Mouse (Mus musculus) G1E (cell line): ENCODE results near the gene Panx3. TPM values are rescaled to one million over a fixed set of nuclear protein-coding genes. Genes with fewer than 3 reads are reported as not detected.

Experiments
- ATAC-seq: 2 replicates; pipeline ENCODE4 v1.8.0; 2016; ENCODE audit warnings: mild to moderate bottlenecking; ENCODE audit not compliant: insufficient number of reproducible peaks, poor library complexity, low FRiP score, severe bottlenecking; ENCODE audit errors: extremely low read depth
- DNase-seq: peaks from one replicate; pipeline ENCODE4 v3.0.0; 2012; ENCODE audit warnings: low spot score
- H3K27me3 ChIP-seq: 2 replicates; pipeline ENCODE4 v1.6.1; 2012; ENCODE audit warnings: mild to moderate bottlenecking, low read length, inconsistent platforms; ENCODE audit not compliant: insufficient read depth
- H3K36me3 ChIP-seq: replicated peaks from 2 replicates; pipeline ENCODE3; 2012; ENCODE audit warnings: mild to moderate bottlenecking, inconsistent platforms
- H3K4me1 ChIP-seq: 2 replicates; pipeline ENCODE4 v1.6.1; 2012; ENCODE audit warnings: low read depth, low read length, inconsistent platforms, mixed read lengths; ENCODE audit not compliant: insufficient read depth
- H3K4me3 ChIP-seq: 2 replicates; pipeline ENCODE4 v1.5.1; 2012; ENCODE audit warnings: low read depth, mild to moderate bottlenecking, inconsistent platforms, low read length, moderate library complexity, mixed read lengths
- H3K9me3 ChIP-seq: replicated peaks from 2 replicates; pipeline ENCODE4 v1.6.1; 2012; ENCODE audit warnings: inconsistent platforms
- CTCF ChIP-seq: IDR thresholded peaks from 2 replicates; pipeline ENCODE4 v1.5.1; 2012; ENCODE audit warnings: low read depth, low read length, inconsistent platforms, mixed read lengths
- GATA1 ChIP-seq: IDR thresholded peaks from 2 replicates; pipeline ENCODE4 v1.6.1; 2012; ENCODE audit warnings: borderline replicate concordance, low read length, inconsistent platforms, mixed read lengths
- GATA2 ChIP-seq: IDR thresholded peaks from 2 replicates; pipeline ENCODE4 v1.6.1; 2012; ENCODE audit warnings: low read depth, low read length, inconsistent platforms, borderline replicate concordance
- POLR2AphosphoS5 ChIP-seq: IDR thresholded peaks from 2 replicates; pipeline ENCODE4 v1.6.1; 2012; ENCODE audit warnings: low read depth, low read length, inconsistent platforms; ENCODE audit not compliant: insufficient replicate concordance
- TAL1 ChIP-seq: conservative IDR thresholded peaks from 2 replicates; pipeline ENCODE4 v1.6.1; 2012; ENCODE audit warnings: low read depth, low read length, inconsistent platforms, mixed read lengths
- polyA plus RNA-seq: library from polyadenylated mRNA; stranded (reverse); fragments of >175 nt; gene quantifications from 2 replicates; pipeline ENCODE4 v1.2.3, GENCODE M21; 2012
- total RNA-seq, 2 experiments: library from RNA; stranded (forward) in 1 of 2; stranded (reverse) in 1 of 2; fragments of 200-1000 nt in 1 of 2; fragments of >200 nt in 1 of 2; fragmentation: Nextera tagmentation in 1 of 2; gene quantifications; 2 replicates each; pipeline ENCODE4 v1.2.3; 2014 to 2017

Gene Panx3
- total and polyA plus RNA-seq, 3 experiments, result 0.16 TPM; not detected in 2

GRCm38 (mm10) chr9:37621290-37621689, 47.7 kb downstream of the Panx3 start:
- no peaks in the 10 kb centered on the region for H3K9me3 ChIP-seq
- peaks cover 12% of the 10 kb centered on the region for H3K4me1 ChIP-seq
- no peaks in the 10 kb centered on the region for H3K27me3 ChIP-seq
- ATAC-seq (no peak), DNase-seq (no peak)
- TF ChIP-seq TAL1, result no peak
- no peak for TF ChIP-seq GATA2
- no peak for TF ChIP-seq CTCF
- no peak for TF ChIP-seq GATA1
- H3K4me3 ChIP-seq, result no peak overlapping the region
- peaks cover 76% of the 10 kb centered on the region for H3K36me3 ChIP-seq

- H3K4me1 ChIP-seq, result peaks cover 44% of the 10 kb centered on the region
- H3K4me3 ChIP-seq, result no peak overlapping the region
- ATAC-seq, result 0 out of 2 replicates have a peak, but pooled peaks have one; percentile 24
- H3K27me3 ChIP-seq, result no peaks in the 10 kb centered on the region
- peaks cover 37% of the 10 kb centered on the region for H3K36me3 ChIP-seq
- H3K9me3 ChIP-seq, result no peaks in the 10 kb centered on the region
- no peak for DNase-seq
- TF ChIP-seq GATA2, result no peak
- peak; percentile 50 for TF ChIP-seq CTCF
- no peak for TF ChIP-seq GATA1
- TF ChIP-seq POLR2AphosphoS5, result no peak
- TF ChIP-seq TAL1, result no peak
Measured at GRCm38 (mm10) chr9:37616770-37617169, 52.3 kb downstream of the Panx3 start.

DNA sequence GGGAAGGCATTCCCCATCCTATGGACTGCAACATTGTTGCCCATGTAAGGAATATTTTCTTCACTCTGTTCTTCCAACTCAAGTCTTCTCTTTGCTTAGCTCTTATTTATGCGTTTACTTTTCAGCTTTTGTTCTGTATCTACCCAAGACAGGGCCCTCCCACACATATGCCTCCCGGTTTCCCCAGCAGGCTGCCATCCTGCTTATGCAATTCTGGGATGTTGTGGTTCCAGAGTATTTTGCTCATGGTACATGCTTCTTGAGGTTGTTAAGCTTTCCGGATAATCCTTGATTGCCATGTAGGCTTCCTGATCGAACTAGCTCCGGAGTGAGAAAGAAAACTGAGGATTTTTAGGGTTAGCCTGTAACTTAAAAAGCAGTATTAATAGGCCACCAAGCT, 53.8 kb downstream of the Panx3 start:
- no peaks in the 10 kb centered on the region for H3K27me3 ChIP-seq

DNA sequence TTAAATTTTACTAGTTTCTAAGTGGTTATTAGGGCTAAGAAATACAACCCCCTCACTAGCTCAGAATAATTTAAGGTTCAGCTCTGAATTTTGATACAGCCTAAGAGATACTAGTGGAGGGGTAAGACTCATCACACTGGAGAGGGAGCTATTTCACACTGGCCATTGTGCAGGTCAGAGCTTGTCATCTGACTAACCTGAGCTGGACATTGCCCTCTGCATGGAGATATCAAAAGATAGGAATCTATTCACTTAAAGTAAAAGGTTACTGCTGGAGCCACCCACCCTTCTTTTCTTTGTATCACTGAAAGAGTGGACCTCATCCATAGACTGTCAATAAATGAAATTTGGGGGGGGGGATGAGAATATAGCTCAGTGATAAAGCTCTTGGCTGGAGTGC, 54.7 kb downstream of the Panx3 start:
- peaks cover 65% of the 10 kb centered on the region for H3K4me1 ChIP-seq
- no peak for TF ChIP-seq TAL1
- no peak for TF ChIP-seq POLR2AphosphoS5
- TF ChIP-seq GATA1, result no peak
- TF ChIP-seq CTCF, result no peak
- no peak for TF ChIP-seq GATA2
- ATAC-seq, result no peak

More for the DNA sequence above, 53.8 kb downstream of the Panx3 start:
- no peak for ATAC-seq
- no peak for DNase-seq
- Histone ChIP-seq H3K4me1 (peaks cover 56% of the 10 kb centered on the region), H3K9me3 (no peaks in the 10 kb centered on the region), H3K4me3 (peak overlapping the region; percentile 38; the same call in 1 of the 2 replicates), H3K36me3 (peaks cover 23% of the 10 kb centered on the region)
- TF ChIP-seq GATA1 (no peak), CTCF (no peak), POLR2AphosphoS5 (no peak), GATA2 (no peak), TAL1 (no peak)

DNA sequence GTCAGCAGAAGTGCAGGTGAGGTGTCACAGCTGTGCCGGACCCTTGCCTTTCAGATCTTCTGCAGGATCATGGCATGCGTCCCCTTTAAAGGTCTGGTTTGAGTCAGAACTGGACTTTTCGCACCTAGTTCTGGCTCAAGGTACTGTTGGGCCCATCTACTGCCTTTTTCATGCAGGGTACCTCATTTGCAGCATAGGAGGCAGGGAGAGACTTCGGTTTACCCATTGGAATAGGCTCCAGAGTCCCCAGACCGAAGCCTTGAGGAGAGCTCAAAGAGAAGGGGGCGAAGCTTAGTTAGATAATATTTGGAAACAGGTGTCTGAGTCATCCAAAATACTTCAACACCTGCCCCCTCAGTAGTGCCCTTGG, 55.1 kb downstream of the Panx3 start:
- Histone ChIP-seq H3K4me3 (peak overlapping the region; percentile 72), H3K27me3 (no peaks in the 10 kb centered on the region), H3K36me3 (peaks cover 18% of the 10 kb centered on the region), H3K9me3 (no peaks in the 10 kb centered on the region), H3K4me1 (peaks cover 68% of the 10 kb centered on the region)
- ATAC-seq (no peak), DNase-seq (no peak)
- no peak for TF ChIP-seq GATA2
- no peak for TF ChIP-seq POLR2AphosphoS5
- TF ChIP-seq GATA1, result no peak
- no peak for TF ChIP-seq TAL1
- TF ChIP-seq CTCF, result no peak

More for the DNA sequence above, 54.7 kb downstream of the Panx3 start:
- no peaks in the 10 kb centered on the region for H3K9me3 ChIP-seq
- H3K36me3 ChIP-seq, result peaks cover 19% of the 10 kb centered on the region
- DNase-seq, result no peak
- no peaks in the 10 kb centered on the region for H3K27me3 ChIP-seq
- H3K4me3 ChIP-seq, result peak overlapping the region; percentile 72

DNA sequence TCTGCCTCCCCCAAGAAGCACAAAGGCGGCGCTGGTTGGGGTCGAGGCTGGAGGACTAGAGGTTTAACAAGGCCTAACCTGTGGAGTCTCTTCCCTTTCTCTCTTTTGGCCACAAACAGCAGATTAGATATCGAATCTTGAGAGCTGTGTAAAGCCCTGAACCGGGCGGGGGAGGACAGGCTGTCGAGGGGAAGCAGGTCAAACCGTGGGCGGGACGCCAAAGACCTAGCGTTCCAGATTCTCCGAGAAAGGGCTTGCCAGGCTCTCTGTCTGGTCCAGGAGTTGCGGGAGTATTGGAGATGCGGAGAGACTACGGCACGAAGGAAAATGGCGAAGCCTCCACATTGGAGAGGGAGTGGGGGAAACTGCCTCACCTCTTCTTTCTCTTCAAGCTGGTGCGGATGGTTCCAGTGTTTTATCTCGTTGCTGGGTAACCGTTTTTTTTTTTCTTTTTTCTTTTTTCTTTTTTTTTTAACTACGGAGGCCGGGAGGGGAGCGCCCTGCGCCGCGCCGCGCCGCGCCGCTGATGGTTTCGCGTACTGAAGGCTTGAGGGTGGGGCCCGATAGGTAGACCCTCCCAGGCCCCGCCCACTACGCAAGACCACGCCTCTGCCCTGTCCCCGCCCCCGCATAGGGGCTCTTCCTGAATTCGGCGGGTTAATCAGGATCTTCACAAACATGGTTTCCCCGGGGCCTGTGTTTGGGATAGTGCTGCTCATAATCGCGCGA, 55.7 kb downstream of the Panx3 start, which contains the start of gene Spa17:
Gene Spa17, minus strand, starts transcription at position 541 of the 729 bp plus-strand sequence.
- TF ChIP-seq GATA2 (no peak), POLR2AphosphoS5 (no peak), TAL1 (no peak), GATA1 (no peak), CTCF (no peak)
- Histone ChIP-seq H3K27me3 (no peaks in the 10 kb centered on the region), H3K36me3 (peaks cover 13% of the 10 kb centered on the region), H3K4me3 (peak within 1 kb of the TSS; percentile 72), H3K9me3 (no peaks in the 10 kb centered on the region), H3K4me1 (peaks cover 68% of the 10 kb centered on the region)
- DNase-seq (peak; percentile 68), ATAC-seq (peak; percentile 78)

Other genes starting within 250 kb of the Panx3 start
- gene Robo3, start 236.0 kb downstream of the Panx3 start, total RNA-seq (2014; fragmentation: Nextera tagmentation), result not detected in 2 replicates
- gene Robo3, start 236.0 kb downstream of the Panx3 start, total RNA-seq (2017), result 0.27 and 0.35 TPM in 2 replicates
- gene Robo3, start 236.0 kb downstream of the Panx3 start, polyA plus RNA-seq, result 0.20 and 0.24 TPM in 2 replicates
- 49.4 and 63.8 TPM in 2 replicates for gene Msantd2, start 179.9 kb downstream of the Panx3 start, total RNA-seq (2014; fragmentation: Nextera tagmentation)
- gene Msantd2, start 179.9 kb downstream of the Panx3 start, total RNA-seq (2017), result 59.1 and 66.0 TPM in 2 replicates
- 27.5 and 31.9 TPM in 2 replicates for gene Msantd2, start 179.9 kb downstream of the Panx3 start, polyA plus RNA-seq
- not detected in 2 replicates for gene Esam, start 141.2 kb downstream of the Panx3 start, total RNA-seq (2014; fragmentation: Nextera tagmentation)
- gene Esam, start 141.2 kb downstream of the Panx3 start, total RNA-seq (2017), result 0.23 TPM in 1 of 2 replicates, not detected in the other
- 0.09 TPM in 1 of 2 replicates, not detected in the other for gene Esam, start 141.2 kb downstream of the Panx3 start, polyA plus RNA-seq
- not detected in 2 replicates for gene Vsig2, start 130.0 kb downstream of the Panx3 start, total RNA-seq (2014; fragmentation: Nextera tagmentation)
- gene Vsig2, start 130.0 kb downstream of the Panx3 start, total RNA-seq (2017), result 0.29 and 3.0 TPM in 2 replicates
- not detected in 2 replicates for gene Vsig2, start 130.0 kb downstream of the Panx3 start, polyA plus RNA-seq
- 444 and 474 TPM in 2 replicates for gene Nrgn, start 116.3 kb downstream of the Panx3 start, total RNA-seq (2014; fragmentation: Nextera tagmentation)
- 136 and 149 TPM in 2 replicates for gene Nrgn, start 116.3 kb downstream of the Panx3 start, total RNA-seq (2017)
- gene Nrgn, start 116.3 kb downstream of the Panx3 start, polyA plus RNA-seq, result 2,434 and 2,443 TPM in 2 replicates
- gene Siae, start 113.5 kb downstream of the Panx3 start, total RNA-seq (2014; fragmentation: Nextera tagmentation), result 98.8 and 107 TPM in 2 replicates
- gene Siae, start 113.5 kb downstream of the Panx3 start, total RNA-seq (2017), result 41.7 and 44.5 TPM in 2 replicates
- gene Siae, start 113.5 kb downstream of the Panx3 start, polyA plus RNA-seq, result 1.3 and 1.9 TPM in 2 replicates
- gene Spa17, start 55.5 kb downstream of the Panx3 start, total RNA-seq (2014; fragmentation: Nextera tagmentation), result 12.4 and 21.1 TPM in 2 replicates
- gene Spa17, start 55.5 kb downstream of the Panx3 start, total RNA-seq (2017), result 12.1 and 13.0 TPM in 2 replicates
- 1.7 and 1.8 TPM in 2 replicates for gene Spa17, start 55.5 kb downstream of the Panx3 start, polyA plus RNA-seq
- 110 and 123 TPM in 2 replicates for gene Tbrg1, start 11.9 kb downstream of the Panx3 start, total RNA-seq (2014; fragmentation: Nextera tagmentation)
- 122 and 157 TPM in 2 replicates for gene Tbrg1, start 11.9 kb downstream of the Panx3 start, total RNA-seq (2017)
- gene Tbrg1, start 11.9 kb downstream of the Panx3 start, polyA plus RNA-seq, result 71.7 and 82.7 TPM in 2 replicates
- not detected in 2 replicates for gene Olfr160, start 47.0 kb upstream of the Panx3 start, total RNA-seq (2014; fragmentation: Nextera tagmentation)
- gene Olfr160, start 47.0 kb upstream of the Panx3 start, total RNA-seq (2017), result 0.05 and 0.12 TPM in 2 replicates
- gene Olfr160, start 47.0 kb upstream of the Panx3 start, polyA plus RNA-seq, result not detected in 2 replicates
- gene Olfr874, start 75.9 kb upstream of the Panx3 start, total RNA-seq (2014; fragmentation: Nextera tagmentation), result not detected in 2 replicates
- 0.05 TPM in 1 of 2 replicates, not detected in the other for gene Olfr874, start 75.9 kb upstream of the Panx3 start, total RNA-seq (2017)
- gene Olfr874, start 75.9 kb upstream of the Panx3 start, polyA plus RNA-seq, result not detected in 2 replicates
- not detected in 2 replicates for gene Olfr875, start 102.6 kb upstream of the Panx3 start, total RNA-seq (2014; fragmentation: Nextera tagmentation)
- gene Olfr875, start 102.6 kb upstream of the Panx3 start, total RNA-seq (2017), result not detected in 2 replicates
- not detected in 2 replicates for gene Olfr875, start 102.6 kb upstream of the Panx3 start, polyA plus RNA-seq
- gene Olfr876, start 133.8 kb upstream of the Panx3 start, total RNA-seq (2014; fragmentation: Nextera tagmentation), result not detected in 2 replicates
- gene Olfr876, start 133.8 kb upstream of the Panx3 start, total RNA-seq (2017), result 0.11 and 0.17 TPM in 2 replicates
- gene Olfr876, start 133.8 kb upstream of the Panx3 start, polyA plus RNA-seq, result not detected in 2 replicates
- not detected in 2 replicates for gene Olfr877, start 185.0 kb upstream of the Panx3 start, total RNA-seq (2014; fragmentation: Nextera tagmentation)
- 0.06 TPM in 1 of 2 replicates, not detected in the other for gene Olfr877, start 185.0 kb upstream of the Panx3 start, total RNA-seq (2017)
- not detected in 2 replicates for gene Olfr877, start 185.0 kb upstream of the Panx3 start, polyA plus RNA-seq
- gene Olfr145, start 227.5 kb upstream of the Panx3 start, total RNA-seq (2014; fragmentation: Nextera tagmentation), result not detected in 2 replicates
- gene Olfr145, start 227.5 kb upstream of the Panx3 start, total RNA-seq (2017), result 0.06 and 0.16 TPM in 2 replicates
- gene Olfr145, start 227.5 kb upstream of the Panx3 start, polyA plus RNA-seq, result not detected in 2 replicates
- gene Olfr878, start 248.6 kb upstream of the Panx3 start, total RNA-seq (2014; fragmentation: Nextera tagmentation), result not detected in 2 replicates
- 0.17 TPM in 1 of 2 replicates, not detected in the other for gene Olfr878, start 248.6 kb upstream of the Panx3 start, total RNA-seq (2017)
- not detected in 2 replicates for gene Olfr878, start 248.6 kb upstream of the Panx3 start, polyA plus RNA-seq